Comparison of ENCODE assay signal across 13 mouse cellular contexts in the genomic region with DNA sequence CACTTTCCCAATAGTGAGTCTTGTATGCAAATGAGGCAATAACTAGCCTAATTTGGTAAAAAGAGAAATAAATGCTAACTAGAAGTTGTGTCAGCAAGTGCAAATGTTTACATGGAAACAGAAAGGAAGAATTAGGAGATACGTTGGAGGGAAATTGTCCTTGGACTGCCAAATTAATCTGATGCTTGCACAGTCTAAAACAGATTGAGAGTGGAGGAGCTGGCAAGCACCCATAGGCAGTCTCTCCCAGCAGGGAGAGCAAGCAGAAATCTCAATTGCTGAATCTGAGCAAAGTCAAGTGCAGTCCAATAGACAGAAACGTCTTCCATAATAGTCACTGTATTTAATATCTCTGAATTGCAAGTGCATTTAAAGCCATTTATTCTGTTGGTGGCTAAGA.
DNase-seq lines count a peak whose midpoint lies in the region; ATAC-seq lines count a peak whose summit lies in the region.
"Had no signal": no experiment of that assay in that cellular context is flagged by ENCODE, and none has a peak within 500 bp of the region (broad histone marks: within the 10 kb centered on the region; RNA-seq: fewer than 3 reads in every experiment).

No protein-coding gene starts in this region.

- no peak overlapping the region for H3K27ac ChIP-seq in midbrain, embryonic 14.5 days (replicated peaks; ENCODE audit: low read depth, low read length)
- no peak overlapping the region for H3K27ac ChIP-seq in midbrain, embryonic 10.5 days (replicated peaks)
- H3K27ac ChIP-seq: heart, embryonic 13.5 days; stomach, embryonic 15.5 days had no signal

- H3K9ac ChIP-seq in midbrain, embryonic 14.5 days (replicated peaks; ENCODE audit: low read length) = no peak overlapping the region
- H3K9ac ChIP-seq: heart, embryonic 13.5 days; liver, postnatal 0 days; stomach, embryonic 15.5 days had no signal

- no peak overlapping the region for H3K4me2 ChIP-seq in midbrain, embryonic 14.5 days (ENCODE audit: low read length)
- H3K4me2 ChIP-seq: heart, embryonic 13.5 days; stomach, embryonic 15.5 days had no signal

- no peak; the same call in 1 of the 2 replicates for ATAC-seq in midbrain, embryonic 14.5 days (ENCODE audit: low FRiP score, low TSS enrichment)
- ATAC-seq: liver, postnatal 0 days had no signal

- H3K27me3 ChIP-seq in midbrain, embryonic 14.5 days (ENCODE audit: control insufficient read depth, insufficient read depth, low read length) = no peaks in the 10 kb centered on the region
- H3K27me3 ChIP-seq in midbrain, embryonic 10.5 days (ENCODE audit: low read depth, poor library complexity, severe bottlenecking) = no peaks in the 10 kb centered on the region
- H3K27me3 ChIP-seq: heart, embryonic 13.5 days; stomach, embryonic 15.5 days had no signal

- H3K36me3 ChIP-seq in midbrain, embryonic 14.5 days (ENCODE audit: control insufficient read depth, insufficient read depth, low read length) = no peaks in the 10 kb centered on the region
- no peaks in the 10 kb centered on the region for H3K36me3 ChIP-seq in midbrain, embryonic 10.5 days
- H3K36me3 ChIP-seq: heart, embryonic 13.5 days; stomach, embryonic 15.5 days had no signal

- no peaks in the 10 kb centered on the region for H3K4me1 ChIP-seq in midbrain, embryonic 14.5 days (ENCODE audit: control insufficient read depth, insufficient read depth, low read length)
- H3K4me1 ChIP-seq in midbrain, embryonic 10.5 days = no peaks in the 10 kb centered on the region
- H3K4me1 ChIP-seq: heart, embryonic 13.5 days; stomach, embryonic 15.5 days had no signal

- no peak overlapping the region for H3K4me3 ChIP-seq in midbrain, embryonic 14.5 days (replicated peaks; ENCODE audit: low read depth, low read length)
- H3K4me3 ChIP-seq in midbrain, embryonic 10.5 days = no peak overlapping the region
- H3K4me3 ChIP-seq: heart, embryonic 13.5 days; stomach, embryonic 15.5 days had no signal

- 72% methylated on average over 2 of the region's 2 CpGs for WGBS in midbrain, embryonic 14.5 days
- 89% methylated on average over 2 of the region's 2 CpGs for WGBS in midbrain, embryonic 10.5 days

- DNase-seq in adrenal gland, postnatal 10 days = peak; percentile 2
- DNase-seq in adrenal gland, adult 18-20 months (ENCODE audit: low spot score in 2 of 2) = no peak
- peak; percentile 15 for DNase-seq in midbrain, embryonic 14.5 days
- no peak for DNase-seq in midbrain, embryonic 10.5 days (ENCODE audit: low spot score)
- peak; percentile 5 to 65 for DNase-seq in layer of hippocampus, postnatal 14 days (ENCODE audit: low spot score in 2 of 2)
- peak; percentile 40 for DNase-seq in telencephalon, adult 2 months (ENCODE audit: low read depth, low spot score)
- DNase-seq in kidney, adult 11 months = no peak
- no peak for DNase-seq in adrenal gland, adult 2 months
- DNase-seq: gastrocnemius, postnatal 14 days; kidney, postnatal 14 days; liver, postnatal 0 days had no signal

- H3K9me3 ChIP-seq in midbrain, embryonic 14.5 days (ENCODE audit: control insufficient read depth, low read length) = no peaks in the 10 kb centered on the region
- H3K9me3 ChIP-seq in midbrain, embryonic 10.5 days (replicated peaks) = no peaks in the 10 kb centered on the region
- H3K9me3 ChIP-seq: heart, embryonic 13.5 days; stomach, embryonic 15.5 days had no signal

Comparison
In these comparisons a context has a peak if more than half of its experiments do, and no peak if none do; other contexts are left out.
1. DNase-seq: peak in adrenal gland, postnatal 10 days (single experiment), midbrain, embryonic 14.5 days (single experiment), layer of hippocampus, postnatal 14 days (2 of 2) and telencephalon, adult 2 months (single experiment); none in adrenal gland, adult 18-20 months (0 of 2), midbrain, embryonic 10.5 days (single experiment), kidney, adult 11 months (single experiment) and adrenal gland, adult 2 months (single experiment).